Mouse (Mus musculus): Measurements from ENCODE around the gene Csnk2b. TPM values are rescaled to one million over a fixed set of nuclear protein-coding genes. Genes with fewer than 3 reads are reported as not detected.

The Csnk2b gene
- polyA plus RNA-seq, 1 experiment from 2014 or later = 203 TPM

GRCm38 (mm10) chr17:35088825-35089644 lies 32.8 kb downstream of the Csnk2b start, which contains the start of gene Abhd16a:
Gene Abhd16a (plus strand): TSS chr17:35089263.
- peaks cover 14% of the 10 kb centered on the region; the same call in 1 of the 2 replicates for H3K36me3 ChIP-seq (ENCODE audit: insufficient read depth, low read length)
- H3K9me3 ChIP-seq (ENCODE audit: low read length) = no peaks in the 10 kb centered on the region
- H3K27me3 ChIP-seq (replicated peaks; ENCODE audit: insufficient read depth, low read length) = no peaks in the 10 kb centered on the region
- peak within 1 kb of the TSS; percentile 59 for H3K4me2 ChIP-seq (replicated peaks; ENCODE audit: low read depth, low read length)
- peak within 1 kb of the TSS; percentile 99 for H3K27ac ChIP-seq (ENCODE audit: low read length)
- peak; percentile 98 for DNase-seq (ENCODE audit: low spot score)
- peak within 1 kb of the TSS; percentile 72 for H3K4me3 ChIP-seq (ENCODE audit: low read depth, low read length)
- 3% methylated on average over 59 of the region's 67 CpGs for WGBS
- TF ChIP-seq CTCF (IDR thresholded peaks at IDR 0.05) (peak; percentile 47), EP300 (IDR thresholded peaks at IDR 0.05) (0 out of 2 replicates have a peak, but pooled peaks have one; percentile 9)
- peak; percentile 99 for ATAC-seq
- no peaks in the 10 kb centered on the region for H3K4me1 ChIP-seq (ENCODE audit: insufficient read depth, low read depth, low read length)
- peak within 1 kb of the TSS; percentile 89 for H3K9ac ChIP-seq (replicated peaks; ENCODE audit: low read depth)

- Histone ChIP-seq H3K4me1 (ENCODE audit: insufficient read depth, low read depth, low read length) (no peaks in the 10 kb centered on the region), H3K36me3 (ENCODE audit: insufficient read depth, low read length) (peaks cover 14% of the 10 kb centered on the region; the same call in 1 of the 2 replicates), H3K27ac (ENCODE audit: low read length) (no peak overlapping the region), H3K27me3 (replicated peaks; ENCODE audit: insufficient read depth, low read length) (no peaks in the 10 kb centered on the region), H3K4me2 (replicated peaks; ENCODE audit: low read depth, low read length) (no peak overlapping the region), H3K9me3 (ENCODE audit: low read length) (no peaks in the 10 kb centered on the region), H3K4me3 (ENCODE audit: low read depth, low read length) (no peak overlapping the region), H3K9ac (replicated peaks; ENCODE audit: low read depth) (no peak overlapping the region)
- ATAC-seq (no peak), DNase-seq (ENCODE audit: low spot score) (no peak)
- TF ChIP-seq EP300 (IDR thresholded peaks at IDR 0.05) = no peak
- TF ChIP-seq CTCF (IDR thresholded peaks at IDR 0.05) = peak; percentile 58
- WGBS = 21% methylated on average over 2 of the region's 2 CpGs
Observed at GRCm38 (mm10) chr17:35088151-35088550, 33.7 kb downstream of the Csnk2b start.

GRCm38 (mm10) chr17:35085208-35085865 lies 36.5 kb downstream of the Csnk2b start, which contains the start of gene Ly6g6f:
Gene Ly6g6f (minus strand): TSS chr17:35085610.
- Histone ChIP-seq H3K27me3 (replicated peaks; ENCODE audit: insufficient read depth, low read length) (no peaks in the 10 kb centered on the region), H3K4me2 (replicated peaks; ENCODE audit: low read depth, low read length) (no peak within 1 kb of the TSS), H3K9me3 (ENCODE audit: low read length) (no peaks in the 10 kb centered on the region), H3K9ac (replicated peaks; ENCODE audit: low read depth) (no peak within 1 kb of the TSS), H3K4me3 (ENCODE audit: low read depth, low read length) (no peak within 1 kb of the TSS), H3K27ac (ENCODE audit: low read length) (no peak within 1 kb of the TSS), H3K4me1 (ENCODE audit: insufficient read depth, low read depth, low read length) (no peaks in the 10 kb centered on the region), H3K36me3 (ENCODE audit: insufficient read depth, low read length) (no peaks in the 10 kb centered on the region)
- no peak for TF ChIP-seq CTCF (IDR thresholded peaks at IDR 0.05)
- no peak for TF ChIP-seq EP300 (IDR thresholded peaks at IDR 0.05)
- no peak for ATAC-seq
- WGBS = 52% methylated on average over 7 of the region's 7 CpGs
- no peak for DNase-seq (ENCODE audit: low spot score)

DNA sequence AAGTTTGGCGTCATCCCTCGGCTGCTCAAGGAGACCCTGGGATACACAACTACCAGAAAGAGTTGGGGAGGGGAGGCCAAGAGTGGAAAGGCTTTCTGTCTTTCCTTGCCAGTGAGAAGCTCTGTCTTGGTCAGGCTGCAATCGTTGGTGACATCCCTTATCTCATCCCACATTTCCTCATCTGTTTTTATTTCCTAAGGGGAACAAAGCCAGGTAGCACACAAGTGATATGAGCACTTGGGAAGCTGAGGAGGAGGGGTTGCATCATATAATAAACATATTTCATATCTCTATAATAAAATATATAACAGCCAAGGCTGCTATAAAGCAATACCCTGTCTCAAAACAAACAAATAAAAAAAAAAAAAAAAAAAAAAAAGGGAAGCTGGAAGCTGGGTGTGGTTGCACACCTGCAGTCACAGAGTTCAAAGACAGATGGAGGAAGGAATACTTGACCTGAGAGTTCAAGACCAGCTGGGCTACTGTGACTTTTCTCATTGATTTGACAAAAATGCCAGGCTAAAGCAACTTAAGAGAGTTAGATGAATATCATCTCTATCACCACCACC lies 37.8 kb downstream of the Csnk2b start:
- TF ChIP-seq CTCF (IDR thresholded peaks at IDR 0.05) (no peak), EP300 (IDR thresholded peaks at IDR 0.05) (no peak)
- no peak overlapping the region for H3K27ac ChIP-seq (ENCODE audit: low read length)
- ATAC-seq (no peak), DNase-seq (ENCODE audit: low spot score) (no peak)
- no peak overlapping the region for H3K4me2 ChIP-seq (replicated peaks; ENCODE audit: low read depth, low read length)
- H3K4me1 ChIP-seq (ENCODE audit: insufficient read depth, low read depth, low read length) = no peaks in the 10 kb centered on the region
- no peaks in the 10 kb centered on the region for H3K36me3 ChIP-seq (ENCODE audit: insufficient read depth, low read length)
- WGBS = 54% methylated on average over 3 of the region's 3 CpGs
- no peak overlapping the region for H3K4me3 ChIP-seq (ENCODE audit: low read depth, low read length)
- no peak overlapping the region for H3K9ac ChIP-seq (replicated peaks; ENCODE audit: low read depth)
- H3K27me3 ChIP-seq (replicated peaks; ENCODE audit: insufficient read depth, low read length) = no peaks in the 10 kb centered on the region
- no peaks in the 10 kb centered on the region for H3K9me3 ChIP-seq (ENCODE audit: low read length)

- TF ChIP-seq CTCF (IDR thresholded peaks at IDR 0.05) = no peak
- TF ChIP-seq EP300 (IDR thresholded peaks at IDR 0.05) = no peak
- WGBS = 81% methylated on average over 16 of the region's 16 CpGs
Observed at GRCm38 (mm10) chr17:35082841-35083576, 38.8 kb downstream of the Csnk2b start.

More at GRCm38 (mm10) chr17:35082841-35083576, 38.8 kb downstream of the Csnk2b start:
- ATAC-seq (no peak), DNase-seq (ENCODE audit: low spot score) (no peak)
- no peak overlapping the region for H3K27ac ChIP-seq (ENCODE audit: low read length)
- H3K27me3 ChIP-seq (replicated peaks; ENCODE audit: insufficient read depth, low read length) = no peaks in the 10 kb centered on the region
- H3K4me1 ChIP-seq (ENCODE audit: insufficient read depth, low read depth, low read length) = no peaks in the 10 kb centered on the region
- no peaks in the 10 kb centered on the region for H3K9me3 ChIP-seq (ENCODE audit: low read length)
- H3K4me2 ChIP-seq (replicated peaks; ENCODE audit: low read depth, low read length) = no peak overlapping the region
- H3K36me3 ChIP-seq (ENCODE audit: insufficient read depth, low read length) = no peaks in the 10 kb centered on the region
- no peak overlapping the region for H3K9ac ChIP-seq (replicated peaks; ENCODE audit: low read depth)
- H3K4me3 ChIP-seq (ENCODE audit: low read depth, low read length) = no peak overlapping the region
